Mouse (Mus musculus) adrenal gland (tissue): ENCODE data around the gene Nubp2.

Experiments used
- intact Hi-C: fragments of 180-260 bp; cut with DNase I; formaldehyde crosslinking; loops from one replicate; pipeline ENCODE4 v1.15.1; 2025

Gene Nubp2

DNA sequence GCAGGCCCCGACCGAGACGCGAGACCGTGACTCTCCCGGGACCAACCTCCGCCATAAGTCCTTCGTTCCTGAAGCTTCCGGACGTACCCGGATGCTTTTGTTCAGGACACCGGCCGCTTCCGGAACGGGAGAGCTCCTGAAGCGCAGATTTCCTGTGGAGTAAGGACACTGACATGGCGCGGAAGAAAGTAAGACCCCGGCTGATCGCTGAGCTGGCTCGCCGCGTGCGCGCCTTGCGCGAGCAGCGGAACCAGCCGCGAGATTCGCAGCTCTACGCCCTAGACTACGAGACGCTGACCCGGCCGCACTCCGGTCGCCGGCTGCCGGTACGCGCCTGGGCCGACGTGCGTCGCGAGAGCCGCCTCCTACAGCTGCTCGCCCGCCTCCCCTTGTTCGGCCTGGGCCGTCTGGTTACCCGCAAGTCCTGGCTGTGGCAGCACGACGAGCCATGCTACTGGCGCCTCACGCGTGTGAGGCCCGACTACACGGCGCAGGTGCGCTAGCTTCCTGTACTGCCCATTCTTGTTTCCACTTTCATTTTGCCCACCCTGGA lies 8.9 kb upstream of the Nubp2 start, which contains the start of the genes Eme2 and Mrps34:
Gene Eme2, minus strand, starts transcription at position 93 of the 553 bp plus-strand sequence.
Gene Mrps34, plus strand, starts transcription at position 122 of the 553 bp plus-strand sequence.
- intact Hi-C loops = loop anchor here (5.0 kb wide), 1 partner anchor 37 kb away; no protein-coding TSS in a partner anchor

DNA sequence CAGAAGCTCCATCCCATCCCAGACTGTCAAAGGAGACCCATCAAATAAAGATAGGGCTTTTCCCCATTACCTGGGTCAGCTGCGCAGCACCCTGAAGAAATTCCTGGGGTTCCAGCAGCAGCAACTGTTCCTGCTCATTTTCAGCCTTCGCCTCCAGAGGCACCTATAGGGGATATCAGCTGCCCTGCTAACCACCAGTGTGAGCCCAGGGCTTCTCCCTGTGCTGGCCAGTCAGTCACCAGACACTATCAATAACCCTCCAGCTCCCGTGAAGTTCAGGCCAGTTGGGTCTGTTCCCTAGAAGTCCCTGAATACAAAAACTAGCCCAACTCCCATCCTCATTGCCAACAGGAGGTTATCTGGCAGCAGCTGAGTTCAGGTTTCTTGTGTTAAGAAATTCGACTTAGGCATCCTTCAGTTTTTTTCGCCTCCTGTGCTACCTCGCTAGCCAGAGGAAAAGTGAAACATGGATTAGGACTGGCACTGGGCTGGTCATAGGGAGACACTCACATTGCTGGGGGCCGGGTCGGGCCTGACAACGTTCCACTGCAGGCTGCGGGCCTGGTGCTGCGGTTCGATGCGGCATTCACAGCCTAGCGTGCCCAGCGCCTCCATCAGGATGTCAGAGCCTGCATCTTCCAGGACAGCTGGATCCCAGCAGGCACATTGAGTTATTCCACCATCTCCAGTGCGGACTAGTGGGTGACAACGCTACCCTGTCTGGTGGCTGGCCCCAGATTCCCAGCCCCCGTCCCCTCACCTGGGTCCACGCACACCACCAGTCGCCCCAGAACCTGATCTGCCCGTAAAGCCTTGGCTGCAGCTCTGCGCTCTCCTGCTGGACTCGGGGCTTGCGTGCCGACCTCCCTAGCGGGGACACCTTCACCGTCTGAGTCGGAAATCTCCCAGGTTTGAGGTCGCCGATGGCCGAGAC lies 8.2 kb upstream of the Nubp2 start:
- intact Hi-C loops = no loop called here

GRCm38 (mm10) chr17:24893276-24893675 lies 7.1 kb upstream of the Nubp2 start:
- intact Hi-C loops = no loop called here

DNA sequence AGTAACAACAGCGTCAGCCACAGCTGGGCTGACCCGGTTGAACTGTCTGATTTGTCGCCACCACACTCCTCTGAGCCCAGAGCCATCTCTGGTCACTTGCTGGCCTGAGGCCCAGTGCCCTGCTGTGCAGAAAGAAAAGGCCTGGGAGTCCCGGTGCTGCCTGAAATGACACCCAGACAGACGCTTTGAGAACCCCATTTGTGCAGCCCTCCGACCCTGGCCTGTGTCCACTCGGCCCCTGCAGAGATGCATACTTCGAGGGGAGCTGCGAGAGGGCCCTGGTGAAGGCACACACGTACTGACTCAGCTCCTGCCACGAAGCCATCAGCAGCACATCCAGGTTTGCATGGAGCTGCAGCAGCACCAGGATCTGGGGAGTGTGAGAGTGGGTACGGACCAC lies 6.6 kb upstream of the Nubp2 start:
- intact Hi-C loops = no loop called here

DNA sequence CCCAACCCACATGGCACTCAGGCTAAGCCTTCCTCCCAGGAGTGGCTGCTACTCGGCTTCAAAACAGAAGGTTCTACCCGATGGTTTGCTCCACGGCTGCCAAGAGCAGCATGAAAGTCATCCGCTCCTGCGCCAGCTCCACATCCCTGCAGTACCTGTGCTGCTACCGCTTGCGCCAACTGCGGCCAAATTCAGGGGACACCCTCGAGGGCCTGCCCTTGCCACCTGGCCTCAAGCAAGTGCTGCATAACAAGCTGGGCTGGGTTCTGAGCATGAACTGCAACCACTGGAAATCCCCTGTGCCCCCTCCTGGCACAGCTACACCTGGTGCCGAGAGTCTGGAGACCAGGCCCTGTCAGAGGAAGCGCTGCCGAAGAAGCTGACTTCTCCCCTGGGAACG lies 5.2 kb upstream of the Nubp2 start:
- intact Hi-C loops = no loop called here

DNA sequence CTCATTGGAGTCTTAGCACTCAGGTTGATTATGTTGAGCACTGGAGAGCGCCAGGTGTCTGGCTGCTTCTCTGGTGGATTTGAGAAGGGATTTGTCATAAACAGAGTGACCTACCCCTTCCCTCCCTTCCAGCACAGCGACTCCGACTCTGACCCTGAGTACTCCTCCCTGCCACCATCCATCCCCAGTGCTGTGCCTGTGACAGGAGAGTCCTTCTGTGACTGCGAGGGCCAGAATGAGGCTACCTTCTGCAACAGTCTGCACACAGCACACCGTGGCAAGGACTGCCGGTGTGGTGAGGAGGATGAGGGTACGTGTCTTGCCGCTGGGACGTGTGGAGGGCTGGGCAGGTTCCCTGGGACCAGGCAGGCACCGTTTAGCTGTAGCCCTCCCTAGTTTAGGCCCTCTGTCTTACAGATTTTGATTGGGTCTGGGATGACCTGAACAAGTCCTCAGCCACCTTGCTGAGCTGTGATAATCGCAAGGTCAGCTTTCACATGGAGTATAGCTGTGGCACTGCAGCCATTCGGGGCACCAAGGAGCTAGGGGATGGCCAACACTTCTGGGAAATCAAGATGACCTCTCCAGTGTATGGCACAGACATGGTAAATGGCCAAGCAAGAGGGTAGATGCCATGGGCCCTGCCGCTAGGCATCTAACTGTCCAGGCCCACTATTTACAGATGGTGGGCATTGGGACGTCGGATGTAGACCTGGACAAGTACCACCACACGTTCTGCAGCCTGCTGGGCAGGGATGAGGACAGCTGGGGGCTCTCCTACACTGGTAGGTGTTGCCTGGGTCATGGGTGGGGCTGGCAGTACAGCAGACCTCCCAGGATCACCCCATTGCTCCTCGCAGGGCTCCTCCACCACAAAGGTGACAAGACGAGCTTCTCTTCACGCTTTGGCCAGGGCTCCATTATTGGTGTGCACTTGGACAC lies 4.3 kb upstream of the Nubp2 start:
- intact Hi-C loops = no loop called here

DNA sequence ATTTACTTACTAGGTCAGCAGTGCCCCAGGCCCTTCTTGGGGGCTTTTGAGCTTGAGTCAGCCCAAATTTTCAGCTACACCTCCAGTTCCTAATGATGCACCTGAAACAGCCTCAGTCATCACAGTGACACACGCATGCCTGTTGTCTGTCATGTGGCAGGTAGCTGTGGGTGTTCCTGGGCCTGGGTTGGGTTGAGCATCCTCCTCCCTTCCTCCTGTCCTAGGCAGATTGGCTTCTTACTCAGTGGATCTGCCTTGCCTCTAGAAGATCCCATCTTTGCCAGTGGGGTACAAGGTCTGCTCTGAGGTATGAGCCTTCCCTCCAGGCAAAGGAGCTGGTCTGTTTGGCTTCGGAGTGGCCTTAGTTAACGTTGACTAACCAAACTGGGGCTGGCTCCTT lies 2.7 kb upstream of the Nubp2 start:
- intact Hi-C loops = loop anchor here (5.0 kb wide), 1 partner anchor 37 kb away; the partner anchor contains the start of gene Fahd1

GRCm38 (mm10) chr17:24887291-24888080 lies 1.3 kb upstream of the Nubp2 start:
- intact Hi-C loops = loop anchor here (5.0 kb wide), 1 partner anchor 35 kb away; the partner anchor contains the start of gene Fahd1

GRCm38 (mm10) chr17:24886932-24887271 lies 753 bp upstream of the Nubp2 start:
- intact Hi-C loops = loop anchor here (5.0 kb wide), 1 partner anchor 35 kb away; the partner anchor contains the start of gene Fahd1

GRCm38 (mm10) chr17:24885356-24886133 lies 604 bp downstream of the Nubp2 start:
- intact Hi-C loops = loop anchor here (2.0 to 5.0 kb wide), 2 partner anchors 33 to 141 kb away; partner anchors contain the start of gene Fahd1

- intact Hi-C loops = loop anchor here (2.0 kb wide), 1 partner anchor 140 kb away; no protein-coding TSS in a partner anchor
Measured at GRCm38 (mm10) chr17:24884391-24884790, 1.8 kb downstream of the Nubp2 start.

DNA sequence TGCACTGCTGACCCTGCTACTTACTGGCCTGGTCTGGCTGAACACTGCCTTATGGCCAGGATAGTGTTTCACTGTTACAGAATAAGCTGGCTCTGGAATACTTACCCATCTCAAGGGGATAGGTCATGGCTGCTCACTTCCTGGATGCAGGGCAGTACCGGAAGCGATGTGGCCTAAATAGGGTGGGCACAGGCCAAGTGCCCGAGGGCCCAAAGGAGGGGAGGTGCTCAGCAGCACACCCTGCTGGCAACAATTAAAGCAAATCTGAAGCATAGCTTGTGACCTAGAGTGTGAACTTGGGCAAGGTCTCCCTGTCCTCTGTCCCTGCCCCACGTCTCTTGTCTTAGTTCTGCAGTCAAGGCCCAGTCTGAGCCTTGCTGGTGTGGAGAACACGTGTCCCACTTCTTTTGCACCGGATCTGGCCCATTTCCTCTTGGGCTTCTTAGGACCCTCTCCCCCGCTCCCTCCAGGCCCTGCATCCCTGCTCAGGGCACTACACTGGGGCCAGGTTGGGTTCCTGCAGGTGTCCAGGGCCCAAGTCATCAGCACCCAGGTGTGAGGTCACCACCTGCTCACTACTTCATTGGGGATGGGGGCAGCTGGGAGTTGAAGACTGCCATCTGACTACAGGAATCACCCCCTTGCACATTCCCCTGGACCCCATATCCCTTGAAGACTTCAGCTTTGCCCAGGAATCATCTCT lies 4.3 kb downstream of the Nubp2 start:
- intact Hi-C loops = no loop called here

DNA sequence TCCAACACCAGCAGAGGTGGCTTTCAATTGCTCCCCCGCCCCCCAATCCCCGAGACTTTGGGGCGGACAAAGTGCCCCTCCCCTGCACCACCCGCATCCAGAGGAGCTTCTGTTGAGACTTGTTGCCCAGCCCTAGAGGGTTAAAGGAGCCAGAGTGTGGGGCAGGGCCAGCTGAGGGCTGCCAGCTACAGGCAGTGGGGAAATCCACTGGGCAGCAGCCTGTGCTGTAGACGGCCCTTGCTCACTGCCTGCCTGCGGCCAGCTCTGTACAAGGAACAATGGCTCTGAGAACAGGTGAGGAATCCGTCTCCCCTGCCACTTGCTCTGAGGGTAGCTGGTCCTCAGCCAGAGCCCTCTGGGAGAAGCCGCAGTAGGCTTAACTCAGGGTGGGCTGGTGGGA lies 7.6 kb downstream of the Nubp2 start:
- intact Hi-C loops = loop anchor here (5.0 kb wide), 1 partner anchor 36 kb away; the partner anchor contains the start of gene Hagh

GRCm38 (mm10) chr17:24878117-24878397 lies 8.1 kb downstream of the Nubp2 start:
- intact Hi-C loops = loop anchor here (5.0 kb wide), 1 partner anchor 36 kb away; the partner anchor contains the start of gene Hagh

- intact Hi-C loops = loop anchor here (5.0 kb wide), 1 partner anchor 35 kb away; the partner anchor contains the start of gene Hagh
Measured at GRCm38 (mm10) chr17:24877336-24878116, 8.6 kb downstream of the Nubp2 start.

GRCm38 (mm10) chr17:24874989-24875388 lies 11.2 kb downstream of the Nubp2 start:
- intact Hi-C loops = loop anchor here (5.0 kb wide), 1 partner anchor 33 kb away; the partner anchor contains the start of gene Hagh

DNA sequence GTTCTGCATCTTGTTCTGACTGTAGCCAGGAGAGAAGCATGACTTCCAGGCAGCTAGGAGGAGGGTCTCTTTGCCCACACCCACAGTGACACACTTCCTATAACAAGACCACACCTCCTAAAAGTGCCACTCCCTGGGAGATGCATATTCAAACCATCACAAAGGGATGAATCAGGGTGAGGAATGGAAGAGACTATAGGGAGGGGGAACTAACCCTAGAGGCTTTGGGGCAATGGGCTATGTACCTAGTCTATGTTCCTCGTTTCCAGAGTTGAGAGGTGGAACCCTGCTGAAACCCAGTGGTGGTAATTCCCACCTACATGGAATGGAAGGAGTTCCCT lies 11.8 kb downstream of the Nubp2 start:
- intact Hi-C loops = no loop called here
